Mouse (Mus musculus): ENCODE results near the gene Nphp3. TPM values are rescaled to one million over a fixed set of nuclear protein-coding genes. Genes with fewer than 3 reads are reported as not detected.

Nphp3 gene
- polyA plus RNA-seq, 1 experiment from 2014 or later: 2.6 TPM

- Histone ChIP-seq H3K36me3 (ENCODE audit: inconsistent target) (peaks cover 7% of the 10 kb centered on the region; the same call in 1 of the 2 replicates), H3K4me3 (ENCODE audit: inconsistent target) (no peak overlapping the region), H3K27ac (no peak overlapping the region), H3K79me2 (ENCODE audit: inconsistent target) (no peaks in the 10 kb centered on the region)
- WGBS (ENCODE audit: missing documents): 100% methylated on average over 4 of the region's 4 CpGs
Measured at GRCm38 (mm10) chr9:104085730-104086429, 83.5 kb downstream of the Nphp3 start.

- Histone ChIP-seq H3K79me2 (ENCODE audit: inconsistent target) (no peaks in the 10 kb centered on the region), H3K4me3 (ENCODE audit: inconsistent target) (no peak overlapping the region), H3K27ac (no peak overlapping the region), H3K36me3 (ENCODE audit: inconsistent target) (no peaks in the 10 kb centered on the region)
- 79% methylated on average over 7 of the region's 8 CpGs for WGBS (ENCODE audit: missing documents)
Measured at GRCm38 (mm10) chr9:104088555-104088954, 86.2 kb downstream of the Nphp3 start.

- H3K36me3 ChIP-seq (ENCODE audit: inconsistent target): no peaks in the 10 kb centered on the region
- no peak overlapping the region for H3K4me3 ChIP-seq (ENCODE audit: inconsistent target)
- H3K79me2 ChIP-seq (ENCODE audit: inconsistent target): no peaks in the 10 kb centered on the region
- H3K27ac ChIP-seq: no peak overlapping the region
- 93% methylated on average over 5 of the region's 5 CpGs for WGBS (ENCODE audit: missing documents)
Measured at GRCm38 (mm10) chr9:104092945-104093344, 90.6 kb downstream of the Nphp3 start.

Other genes with a start within 250 kb of the Nphp3 start
- gene Tmem108, start 240.7 kb upstream of the Nphp3 start, polyA plus RNA-seq (2018): not detected in 3 replicates
- gene Gm28305, start 38.1 kb downstream of the Nphp3 start, polyA plus RNA-seq (2018): not detected in 3 replicates
- gene Uba5, start 60.6 kb downstream of the Nphp3 start, polyA plus RNA-seq (2018): 34.9 to 41.7 TPM (median 39.6 TPM) in 3 replicates
- gene Acad11, start 60.8 kb downstream of the Nphp3 start, polyA plus RNA-seq (2018): 8.3 to 8.7 TPM (median 8.7 TPM) in 3 replicates
- gene Ackr4, start 124.4 kb downstream of the Nphp3 start, polyA plus RNA-seq (2018): not detected in 3 replicates